Mouse (Mus musculus) stomach, postnatal 0 days (tissue): ENCODE measurements around the gene Proser3. TPM values are rescaled to one million over a fixed set of nuclear protein-coding genes. Genes with fewer than 3 reads are reported as not detected.

Experiments
- ATAC-seq: fragments of 200-750 bp; cut with Nextera tagmentation; 2 replicates; pipeline ENCODE4 v1.8.0; 2017; ENCODE audit not compliant: low FRiP score, low TSS enrichment
- DNase-seq: peaks from one replicate; pipeline ENCODE4 v3.0.0-alpha.2; 2016; ENCODE audit warnings: low spot score
- H3K27ac ChIP-seq: fragments of 300-500 bp; sonication (generic); replicated peaks from 2 replicates; pipeline ENCODE4 v1.5.1; 2014; ENCODE audit warnings: mild to moderate bottlenecking, control low read depth
- H3K27me3 ChIP-seq: fragments of 300-500 bp; sonication (generic); 2 replicates; pipeline ENCODE4 v1.6.1; 2014; ENCODE audit warnings: low read length; ENCODE audit not compliant: control insufficient read depth, insufficient read depth
- H3K36me3 ChIP-seq: fragments of 300-500 bp; sonication (generic); 2 replicates; pipeline ENCODE4 v1.6.1; 2014; ENCODE audit warnings: low read length, mixed read lengths; ENCODE audit not compliant: control insufficient read depth, insufficient read depth
- H3K4me1 ChIP-seq: fragments of 300-500 bp; sonication (generic); replicated peaks from 2 replicates; pipeline ENCODE4 v1.6.1; 2014; ENCODE audit warnings: antibody characterized with exemption; ENCODE audit not compliant: control insufficient read depth, insufficient read depth
- H3K4me2 ChIP-seq: fragments of 300-500 bp; sonication (generic); replicated peaks from 2 replicates; pipeline ENCODE4 v1.6.1; 2014; ENCODE audit warnings: low read depth, mild to moderate bottlenecking, control low read depth, moderate library complexity
- H3K4me3 ChIP-seq: fragments of 300-500 bp; sonication (generic); 2 replicates; pipeline ENCODE4 v1.5.1; 2014; ENCODE audit warnings: low read depth, low read length, control low read depth
- H3K9ac ChIP-seq: fragments of 300-500 bp; sonication (generic); 2 replicates; pipeline ENCODE4 v1.6.1; 2014; ENCODE audit warnings: mild to moderate bottlenecking, low read length, control low read depth, mixed read lengths
- H3K9me3 ChIP-seq: fragments of 300-500 bp; sonication (generic); 2 replicates; pipeline ENCODE4 v1.6.1; 2016; ENCODE audit warnings: low read length; ENCODE audit not compliant: control insufficient read depth
- CTCF ChIP-seq: IDR thresholded peaks from 2 replicates; pipeline ENCODE4 v1.5.1; 2016; ENCODE audit warnings: antibody characterized with exemption, low read depth, mild to moderate bottlenecking, moderate library complexity
- EP300 ChIP-seq: optimal IDR thresholded peaks from 2 replicates; pipeline ENCODE3; 2016; ENCODE audit warnings: antibody characterized with exemption
- WGBS: fragments of 180-500 bp; shearing (Covaris S2); extraction: QIAGEN DNeasy Blood & Tissue Kit; methylation state at CpG from one replicate; pipeline ENCODE4 v1.1.7; 2014; 5-methylcytosine and 5-hydroxymethylcytosine counted together
- polyA plus RNA-seq: library from polyadenylated mRNA; unstranded; fragments of >200 nt; fragmentation: Nextera tagmentation; extraction: Ambion mirVana; gene quantifications from 2 replicates; pipeline ENCODE4 v1.2.1, GENCODE M21; 2015

Proser3 gene
- polyA plus RNA-seq, 1 experiment from 2014 or later: 2.3 TPM

DNA sequence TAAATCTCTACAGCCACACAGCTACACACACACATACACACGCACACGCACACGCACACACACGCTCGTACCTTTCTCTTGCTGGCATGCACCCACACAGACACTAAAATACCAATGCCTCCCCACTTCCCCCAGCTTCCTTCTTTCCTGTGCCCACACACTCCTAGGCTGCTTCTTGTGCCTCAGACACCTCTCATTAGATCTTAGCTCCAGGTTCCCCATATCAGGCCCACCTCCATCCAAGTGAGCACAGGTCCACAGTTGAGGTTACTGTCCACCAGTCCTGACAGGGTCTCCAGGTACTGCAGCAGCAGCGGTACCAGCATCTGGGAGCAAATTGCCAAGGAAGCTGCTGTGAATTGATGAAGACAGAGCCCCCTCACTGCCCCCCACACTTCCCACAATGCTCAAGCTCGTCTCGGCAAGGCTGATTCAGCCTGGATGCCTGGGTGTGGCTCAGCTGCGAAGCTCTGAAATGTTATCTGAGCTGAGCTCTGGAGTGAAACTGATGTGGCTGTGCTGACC, 20.7 kb downstream of the Proser3 start:
- Histone ChIP-seq H3K27ac (no peak overlapping the region), H3K9me3 (no peaks in the 10 kb centered on the region), H3K4me1 (no peaks in the 10 kb centered on the region), H3K36me3 (peaks cover 14% of the 10 kb centered on the region; the same call in 1 of the 2 replicates), H3K27me3 (no peaks in the 10 kb centered on the region), H3K4me2 (no peak overlapping the region), H3K4me3 (no peak overlapping the region), H3K9ac (no peak overlapping the region)
- DNase-seq (no peak), ATAC-seq (no peak)
- TF ChIP-seq CTCF: no peak
- no peak for TF ChIP-seq EP300
- WGBS: 82% methylated on average over 9 of the region's 9 CpGs

DNA sequence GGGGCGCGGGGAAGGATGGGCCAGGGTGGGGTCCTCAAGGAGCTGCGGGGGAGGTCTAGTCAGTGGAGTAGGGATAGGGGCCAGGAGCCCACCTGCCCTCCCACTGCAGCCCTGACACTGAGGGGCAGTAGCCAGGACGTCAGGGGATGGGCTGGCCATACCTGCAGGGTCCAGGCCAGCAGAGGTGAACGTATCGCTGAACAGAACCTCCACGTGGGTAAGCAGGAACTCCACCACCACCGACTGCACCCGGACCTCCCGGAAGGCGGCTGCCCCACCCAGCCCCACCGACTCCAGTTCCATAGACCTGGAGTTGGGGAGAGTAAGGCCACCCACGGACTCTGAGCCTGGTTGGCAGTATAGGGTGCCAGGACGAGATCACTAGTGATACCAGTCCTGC, 25.1 kb downstream of the Proser3 start:
- no peak overlapping the region for H3K4me2 ChIP-seq
- H3K36me3 ChIP-seq: peaks cover 23% of the 10 kb centered on the region; the same call in 1 of the 2 replicates
- H3K4me3 ChIP-seq: no peak overlapping the region
- TF ChIP-seq EP300: no peak
- TF ChIP-seq CTCF: no peak
- no peak for ATAC-seq
- H3K27ac ChIP-seq: no peak overlapping the region
- H3K27me3 ChIP-seq: no peaks in the 10 kb centered on the region
- no peak for DNase-seq
- no peak overlapping the region for H3K9ac ChIP-seq
- H3K9me3 ChIP-seq: no peaks in the 10 kb centered on the region
- H3K4me1 ChIP-seq: no peaks in the 10 kb centered on the region
- WGBS: 78% methylated on average over 14 of the region's 14 CpGs

DNA sequence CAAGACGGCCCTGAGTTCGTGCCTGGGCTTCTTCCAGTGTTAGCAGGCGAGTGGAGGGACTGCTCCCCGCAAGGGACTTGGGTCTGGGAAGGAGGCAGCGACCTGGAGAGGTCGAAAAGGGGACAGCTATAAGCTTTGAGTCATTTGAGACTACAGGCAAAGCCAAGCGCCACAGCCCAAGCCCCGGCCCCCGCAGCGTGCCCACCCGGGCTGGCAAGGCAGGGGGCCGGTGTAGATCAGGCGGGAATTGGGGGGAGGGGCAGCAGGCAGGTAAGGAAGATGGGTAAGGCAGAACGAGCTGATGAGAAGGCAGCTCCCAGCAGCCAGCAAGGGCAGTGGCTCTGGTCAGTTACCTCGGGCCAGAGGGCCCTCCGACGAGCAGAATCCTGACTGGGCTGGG, 25.7 kb downstream of the Proser3 start:
- TF ChIP-seq EP300: no peak
- TF ChIP-seq CTCF: no peak
- no peak overlapping the region for H3K27ac ChIP-seq
- no peaks in the 10 kb centered on the region for H3K4me1 ChIP-seq
- no peak overlapping the region for H3K4me3 ChIP-seq
- H3K9me3 ChIP-seq: no peaks in the 10 kb centered on the region
- H3K9ac ChIP-seq: peak overlapping the region; percentile 31; the same call in 1 of the 2 replicates
- DNase-seq: no peak
- H3K27me3 ChIP-seq: no peaks in the 10 kb centered on the region
- peak overlapping the region; percentile 33 for H3K4me2 ChIP-seq
- peaks cover 19% of the 10 kb centered on the region; the same call in 1 of the 2 replicates for H3K36me3 ChIP-seq
- ATAC-seq: no peak
- WGBS: 30% methylated on average over 17 of the region's 17 CpGs

- 29% methylated on average over 10 of the region's 10 CpGs for WGBS
- Histone ChIP-seq H3K9me3 (no peaks in the 10 kb centered on the region), H3K27me3 (no peaks in the 10 kb centered on the region), H3K4me2 (peak overlapping the region; percentile 33), H3K36me3 (peaks cover 19% of the 10 kb centered on the region; the same call in 1 of the 2 replicates), H3K9ac (peak overlapping the region; percentile 31; the same call in 1 of the 2 replicates), H3K27ac (0 out of 2 replicates have a peak overlapping the region, but pooled peaks have one; percentile 8), H3K4me1 (no peaks in the 10 kb centered on the region), H3K4me3 (no peak overlapping the region)
- DNase-seq (no peak), ATAC-seq (no peak)
- TF ChIP-seq EP300: no peak
- TF ChIP-seq CTCF: no peak
These were observed 26.1 kb downstream of the Proser3 start for GRCm38 (mm10) chr7:30525954-30526353.

- ATAC-seq (no peak), DNase-seq (no peak)
- Histone ChIP-seq H3K27me3 (no peaks in the 10 kb centered on the region), H3K9me3 (no peaks in the 10 kb centered on the region), H3K4me1 (no peaks in the 10 kb centered on the region), H3K27ac (no peak overlapping the region), H3K36me3 (peaks cover 12% of the 10 kb centered on the region; the same call in 1 of the 2 replicates), H3K4me3 (no peak overlapping the region), H3K9ac (no peak overlapping the region), H3K4me2 (no peak overlapping the region)
- TF ChIP-seq CTCF: no peak
- no peak for TF ChIP-seq EP300
- WGBS: 74% methylated on average over 6 of the region's 6 CpGs
These were observed 27.6 kb downstream of the Proser3 start for GRCm38 (mm10) chr7:30524487-30524886.

GRCm38 (mm10) chr7:30522871-30523270, 29.2 kb downstream of the Proser3 start:
- DNase-seq: no peak
- TF ChIP-seq EP300: no peak
- TF ChIP-seq CTCF: no peak
- no peak overlapping the region for H3K4me3 ChIP-seq
- H3K27me3 ChIP-seq: no peaks in the 10 kb centered on the region
- 95% methylated on average over 10 of the region's 10 CpGs for WGBS
- no peak overlapping the region for H3K27ac ChIP-seq
- H3K4me2 ChIP-seq: no peak overlapping the region
- no peak overlapping the region for H3K9ac ChIP-seq
- no peak for ATAC-seq
- no peaks in the 10 kb centered on the region for H3K4me1 ChIP-seq
- peaks cover 12% of the 10 kb centered on the region; the same call in 1 of the 2 replicates for H3K36me3 ChIP-seq
- H3K9me3 ChIP-seq: no peaks in the 10 kb centered on the region
